Mouse (Mus musculus): Measurements from ENCODE around the gene Reep3. TPM values are rescaled to one million over a fixed set of nuclear protein-coding genes. Genes with fewer than 3 reads are reported as not detected.

The Reep3 gene
- polyA plus RNA-seq, 1 experiment, result 0.05 TPM

DNA sequence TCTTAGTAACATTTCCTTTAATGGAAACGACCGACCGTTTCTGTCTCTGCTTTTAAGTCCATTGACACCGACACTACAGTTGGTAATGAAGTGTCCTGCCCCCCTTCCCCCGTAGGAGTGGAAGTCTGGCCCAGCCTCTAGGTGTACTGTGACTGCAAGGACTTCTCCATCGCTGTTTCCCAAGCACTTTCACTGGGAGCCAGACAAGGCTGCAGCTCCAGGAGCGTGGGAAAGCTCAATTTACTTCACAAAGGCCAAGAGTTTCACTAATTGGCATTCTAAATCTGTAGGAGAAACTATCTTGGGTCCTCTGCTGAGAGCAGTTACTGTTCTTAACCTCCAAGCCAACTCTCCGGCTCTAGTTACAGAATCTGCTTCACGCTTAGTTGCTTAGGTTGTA, 43.3 kb downstream of the Reep3 start:
- H3K4me3 ChIP-seq (replicated peaks), result no peak overlapping the region
- H3K4me1 ChIP-seq (ENCODE audit: control insufficient read depth), result peaks cover 2% of the 10 kb centered on the region
- TF ChIP-seq TAL1 (IDR thresholded peaks at IDR 0.05; ENCODE audit: low read length) (no peak), GATA1 (IDR thresholded peaks at IDR 0.05; ENCODE audit: low read length) (no peak)
- no peaks in the 10 kb centered on the region for H3K36me3 ChIP-seq (ENCODE audit: control insufficient read depth)
- H3K27me3 ChIP-seq (ENCODE audit: control insufficient read depth), result no peaks in the 10 kb centered on the region
- no peaks in the 10 kb centered on the region for H3K9me3 ChIP-seq (ENCODE audit: control insufficient read depth, low read length)

DNA sequence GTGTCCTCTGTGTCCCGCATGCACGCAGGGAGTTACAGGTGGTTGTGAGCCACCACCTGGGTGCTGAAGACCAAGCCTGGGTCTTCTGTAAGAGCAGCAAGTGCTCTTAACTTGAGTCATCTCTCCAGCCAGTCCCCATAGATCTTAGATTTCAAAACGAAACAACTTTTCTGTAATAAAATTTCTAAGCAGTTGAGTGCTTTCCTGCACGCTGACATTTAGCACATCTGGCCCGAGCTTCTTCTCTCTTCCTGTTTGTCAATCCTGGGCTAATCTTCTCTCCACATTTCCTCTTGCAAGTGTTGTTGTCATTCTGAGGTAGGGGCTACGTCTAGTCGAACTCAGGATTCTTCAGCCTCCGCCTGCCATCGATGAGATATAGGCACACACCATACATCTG, 44.3 kb downstream of the Reep3 start:
- Histone ChIP-seq H3K27me3 (ENCODE audit: control insufficient read depth) (no peaks in the 10 kb centered on the region), H3K36me3 (ENCODE audit: control insufficient read depth) (no peaks in the 10 kb centered on the region), H3K9me3 (ENCODE audit: control insufficient read depth, low read length) (no peaks in the 10 kb centered on the region), H3K4me1 (ENCODE audit: control insufficient read depth) (peaks cover 2% of the 10 kb centered on the region), H3K4me3 (replicated peaks) (no peak overlapping the region)
- TF ChIP-seq TAL1 (IDR thresholded peaks at IDR 0.05; ENCODE audit: low read length), result no peak
- no peak for TF ChIP-seq GATA1 (IDR thresholded peaks at IDR 0.05; ENCODE audit: low read length)

DNA sequence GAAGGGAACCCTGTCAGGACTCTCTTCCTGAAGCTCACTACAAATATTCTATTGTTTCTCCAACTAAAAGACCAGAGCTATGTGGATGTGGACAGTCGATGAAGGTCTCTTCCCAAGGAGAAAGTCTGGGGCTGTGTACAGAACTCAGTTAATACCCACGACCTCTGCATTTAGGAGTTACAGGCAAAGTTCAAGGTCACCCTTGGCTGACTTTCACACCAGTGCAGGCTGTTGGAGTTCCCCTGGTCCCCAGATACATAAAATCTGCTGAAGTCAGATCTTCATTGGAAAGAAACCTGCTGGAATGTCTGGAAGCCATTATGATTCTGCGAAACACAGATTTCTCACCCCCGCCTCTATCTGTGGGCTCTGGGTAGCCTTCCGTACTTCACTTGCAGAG, 45.3 kb downstream of the Reep3 start:
- H3K27me3 ChIP-seq (ENCODE audit: control insufficient read depth), result no peaks in the 10 kb centered on the region
- no peak overlapping the region for H3K4me3 ChIP-seq (replicated peaks)
- H3K9me3 ChIP-seq (ENCODE audit: control insufficient read depth, low read length), result no peaks in the 10 kb centered on the region
- TF ChIP-seq TAL1 (IDR thresholded peaks at IDR 0.05; ENCODE audit: low read length), result no peak
- TF ChIP-seq GATA1 (IDR thresholded peaks at IDR 0.05; ENCODE audit: low read length), result no peak
- no peaks in the 10 kb centered on the region; the same call in 1 of the 2 replicates for H3K4me1 ChIP-seq (ENCODE audit: control insufficient read depth)
- no peaks in the 10 kb centered on the region for H3K36me3 ChIP-seq (ENCODE audit: control insufficient read depth)

- no peaks in the 10 kb centered on the region for H3K36me3 ChIP-seq (ENCODE audit: control insufficient read depth)
- TF ChIP-seq GATA1 (IDR thresholded peaks at IDR 0.05; ENCODE audit: low read length) (no peak), TAL1 (IDR thresholded peaks at IDR 0.05; ENCODE audit: low read length) (no peak)
- no peaks in the 10 kb centered on the region; the same call in 1 of the 2 replicates for H3K4me1 ChIP-seq (ENCODE audit: control insufficient read depth)
- no peaks in the 10 kb centered on the region for H3K9me3 ChIP-seq (ENCODE audit: control insufficient read depth, low read length)
- no peak overlapping the region for H3K4me3 ChIP-seq (replicated peaks)
- no peaks in the 10 kb centered on the region for H3K27me3 ChIP-seq (ENCODE audit: control insufficient read depth)
Observed at GRCm38 (mm10) chr10:67050766-67051165, 46.0 kb downstream of the Reep3 start.

GRCm38 (mm10) chr10:67049621-67050020, 47.1 kb downstream of the Reep3 start:
- Histone ChIP-seq H3K4me1 (ENCODE audit: control insufficient read depth) (no peaks in the 10 kb centered on the region), H3K36me3 (ENCODE audit: control insufficient read depth) (no peaks in the 10 kb centered on the region), H3K4me3 (replicated peaks) (no peak overlapping the region), H3K9me3 (ENCODE audit: control insufficient read depth, low read length) (no peaks in the 10 kb centered on the region), H3K27me3 (ENCODE audit: control insufficient read depth) (no peaks in the 10 kb centered on the region)
- TF ChIP-seq GATA1 (IDR thresholded peaks at IDR 0.05; ENCODE audit: low read length) (no peak), TAL1 (IDR thresholded peaks at IDR 0.05; ENCODE audit: low read length) (no peak)

DNA sequence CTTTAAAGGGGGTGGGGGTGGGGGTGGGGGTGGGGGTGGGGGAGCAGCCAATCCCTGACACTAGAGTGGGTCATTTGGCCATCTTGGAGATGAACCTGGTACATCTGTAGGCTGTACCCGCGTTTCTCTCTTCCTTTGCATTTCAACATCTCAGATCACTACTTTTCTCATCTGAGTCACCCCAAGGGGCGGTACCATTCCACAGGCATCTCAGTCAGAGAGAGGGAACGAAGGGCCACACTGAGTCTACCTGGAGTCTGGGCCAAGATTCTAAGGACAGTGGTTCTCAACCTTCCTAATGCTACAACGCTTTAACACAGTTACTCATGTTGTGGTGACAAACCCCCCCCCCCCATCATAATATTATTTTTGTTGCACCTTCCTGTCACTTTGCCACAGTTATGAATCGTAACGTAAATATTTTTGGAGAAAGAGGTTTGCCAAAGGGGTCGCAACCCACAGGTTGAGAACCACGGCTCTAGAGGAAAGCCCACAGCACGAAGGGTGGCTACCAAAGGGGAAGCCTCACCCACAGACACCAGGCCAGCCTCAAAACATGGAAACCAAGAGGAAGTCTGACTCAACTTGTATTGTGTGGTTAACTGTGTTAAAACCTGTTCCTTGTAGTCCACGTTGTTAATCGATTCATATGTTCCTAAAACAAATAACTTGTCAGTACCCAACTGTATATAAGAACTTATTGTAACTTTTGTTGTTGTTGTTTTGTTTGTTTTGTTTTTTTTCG, 47.7 kb downstream of the Reep3 start:
- H3K4me3 ChIP-seq (replicated peaks), result no peak overlapping the region

DNA sequence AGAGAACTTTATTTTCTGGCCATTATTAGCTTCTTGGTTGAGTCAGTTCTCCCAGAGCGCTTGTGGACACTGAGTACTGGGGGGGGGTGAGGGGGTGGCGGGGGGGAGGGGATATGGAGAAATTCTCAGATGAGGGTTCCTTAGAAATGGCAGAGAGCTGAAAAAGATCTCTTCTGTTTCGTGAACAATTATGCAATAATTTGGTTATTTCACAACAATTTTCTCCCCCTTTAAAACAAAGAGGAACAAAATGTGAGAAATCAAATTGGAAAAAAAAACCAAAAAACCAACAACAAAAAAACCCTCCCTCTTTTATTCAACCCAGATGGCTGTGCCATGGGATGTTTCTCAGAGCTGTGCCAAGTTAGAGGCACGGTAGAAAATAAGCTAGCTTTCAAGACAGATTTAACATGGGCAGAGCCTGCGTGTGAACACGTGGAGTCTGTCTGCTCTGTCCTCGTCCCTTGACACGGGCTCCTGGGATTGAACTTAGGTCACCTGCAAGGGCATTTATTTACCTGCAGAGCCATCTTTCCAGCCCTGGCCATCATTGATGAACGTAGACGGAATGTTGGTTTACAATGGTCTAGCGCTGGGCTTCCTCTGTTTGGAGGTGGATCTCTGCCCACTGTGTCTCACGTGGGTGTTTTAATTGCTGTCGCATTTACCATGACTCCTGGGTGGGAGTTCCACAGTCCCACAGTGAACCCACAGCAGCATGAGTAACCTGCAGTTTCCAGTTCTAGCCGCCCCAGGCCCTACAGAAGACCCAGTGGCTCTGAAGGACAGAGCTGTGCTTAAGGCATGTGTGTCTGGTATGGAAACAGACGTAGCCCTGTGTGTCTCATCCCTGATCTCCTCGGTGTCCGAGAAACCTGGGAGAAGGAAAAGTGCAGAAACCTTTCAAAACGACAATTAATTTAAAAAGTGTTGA, 48.8 kb downstream of the Reep3 start:
- Histone ChIP-seq H3K4me1 (ENCODE audit: control insufficient read depth) (0 out of 2 replicates have a peak, but pooled peaks cover 2% of the 10 kb centered on the region), H3K9me3 (ENCODE audit: control insufficient read depth, low read length) (no peaks in the 10 kb centered on the region), H3K36me3 (ENCODE audit: control insufficient read depth) (no peaks in the 10 kb centered on the region), H3K27me3 (ENCODE audit: control insufficient read depth) (no peaks in the 10 kb centered on the region), H3K4me3 (replicated peaks) (no peak overlapping the region)
- TF ChIP-seq TAL1 (IDR thresholded peaks at IDR 0.05; ENCODE audit: low read length) (no peak), GATA1 (IDR thresholded peaks at IDR 0.05; ENCODE audit: low read length) (no peak)

More for the DNA sequence above, 47.7 kb downstream of the Reep3 start:
- Histone ChIP-seq H3K4me1 (ENCODE audit: control insufficient read depth) (no peaks in the 10 kb centered on the region), H3K36me3 (ENCODE audit: control insufficient read depth) (no peaks in the 10 kb centered on the region), H3K9me3 (ENCODE audit: control insufficient read depth, low read length) (no peaks in the 10 kb centered on the region), H3K27me3 (ENCODE audit: control insufficient read depth) (no peaks in the 10 kb centered on the region)
- TF ChIP-seq GATA1 (IDR thresholded peaks at IDR 0.05; ENCODE audit: low read length) (no peak), TAL1 (IDR thresholded peaks at IDR 0.05; ENCODE audit: low read length) (no peak)

- H3K4me1 ChIP-seq (ENCODE audit: control insufficient read depth), result peaks cover 4% of the 10 kb centered on the region; the same call in 1 of the 2 replicates
- no peaks in the 10 kb centered on the region for H3K27me3 ChIP-seq (ENCODE audit: control insufficient read depth)
- no peaks in the 10 kb centered on the region for H3K9me3 ChIP-seq (ENCODE audit: control insufficient read depth, low read length)
- TF ChIP-seq TAL1 (IDR thresholded peaks at IDR 0.05; ENCODE audit: low read length) (no peak), GATA1 (IDR thresholded peaks at IDR 0.05; ENCODE audit: low read length) (no peak)
- H3K4me3 ChIP-seq (replicated peaks), result no peak overlapping the region
- H3K36me3 ChIP-seq (ENCODE audit: control insufficient read depth), result no peaks in the 10 kb centered on the region
Observed at GRCm38 (mm10) chr10:67045192-67045899, 51.4 kb downstream of the Reep3 start.
